Mouse (Mus musculus): ENCODE measurements around the gene Ctrb1. TPM values are rescaled to one million over a fixed set of nuclear protein-coding genes. Genes with fewer than 3 reads are reported as not detected.
"Not testable (repeated sequence)": the region's sequence is repeated elsewhere in the genome, so short reads cannot be mapped to it uniquely, and the experiment has no call there.

Ctrb1 gene
- total RNA-seq, 2 experiments from 2014 or later: not detected

- intact Hi-C loops (cut with DNase I): loop anchor here (5.0 kb wide), 1 partner anchor 107 kb away; the partner anchor contains the start of gene Znrf1
- not testable (repeated sequence) for DNase-seq (ENCODE audit: extremely low spot score in 1 of 2, low spot score in 2 of 2)
Measured at GRCm38 (mm10) chr8:111644286-111645051, 46.3 kb downstream of the Ctrb1 start.

DNA sequence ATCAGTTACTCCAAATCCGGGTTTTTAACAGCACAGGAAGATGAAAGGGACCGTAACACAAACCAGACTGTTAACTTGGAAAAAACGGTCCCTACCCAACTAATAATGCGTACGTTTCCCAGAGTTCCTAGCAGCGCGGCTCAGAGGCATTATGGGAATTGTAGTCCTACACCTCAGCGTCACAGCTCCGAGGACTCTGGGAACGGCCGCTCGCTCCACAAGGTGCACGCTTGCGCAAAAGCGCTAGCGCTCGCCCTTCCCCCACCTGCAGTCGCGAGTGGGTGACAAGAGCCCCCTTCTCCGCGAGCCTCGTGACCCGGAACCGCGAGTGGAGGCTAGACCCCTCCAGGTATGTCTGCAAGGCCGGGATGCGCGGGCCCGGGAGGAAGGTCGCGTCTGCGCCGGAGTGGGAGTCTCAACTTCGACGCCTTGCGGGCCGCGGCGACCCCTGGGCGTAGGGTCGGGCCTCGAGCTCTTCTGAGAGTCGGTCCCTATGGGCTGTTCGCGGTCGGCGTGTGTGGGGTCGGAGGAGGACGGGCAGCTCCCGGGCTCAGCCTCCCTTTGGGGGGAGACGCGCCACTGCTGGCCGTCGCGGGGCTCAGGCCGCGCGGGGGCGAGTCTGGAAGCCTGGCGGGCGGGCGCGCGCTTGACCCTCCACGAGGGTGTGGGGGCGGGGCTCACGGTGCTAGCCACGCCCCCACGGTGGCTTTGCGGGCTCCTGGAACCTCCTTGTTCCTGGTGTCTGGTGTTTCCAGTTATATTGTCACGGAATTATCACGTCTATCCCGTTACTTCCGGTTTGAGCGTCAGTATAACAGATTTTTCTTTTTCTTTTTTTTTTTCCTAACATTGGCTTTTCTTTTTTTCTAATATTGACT, 47.3 kb downstream of the Ctrb1 start, which contains the start of gene Zfp1:
Zfp1 (plus strand) TSS at position 138 of the 878 bp plus-strand sequence.
- DNase-seq (ENCODE audit: extremely low spot score in 1 of 2, low spot score in 2 of 2): peak; percentile 93 to 96
- intact Hi-C loops (cut with DNase I): loop anchor here (5.0 kb wide), 1 partner anchor 106 kb away; the partner anchor contains the start of gene Znrf1

GRCm38 (mm10) chr8:111642939-111643263, 47.9 kb downstream of the Ctrb1 start:
- intact Hi-C loops (cut with DNase I): loop anchor here (5.0 kb wide), 1 partner anchor 106 kb away; the partner anchor contains the start of gene Znrf1
- no peak for DNase-seq (ENCODE audit: extremely low spot score in 1 of 2, low spot score in 2 of 2)

DNA sequence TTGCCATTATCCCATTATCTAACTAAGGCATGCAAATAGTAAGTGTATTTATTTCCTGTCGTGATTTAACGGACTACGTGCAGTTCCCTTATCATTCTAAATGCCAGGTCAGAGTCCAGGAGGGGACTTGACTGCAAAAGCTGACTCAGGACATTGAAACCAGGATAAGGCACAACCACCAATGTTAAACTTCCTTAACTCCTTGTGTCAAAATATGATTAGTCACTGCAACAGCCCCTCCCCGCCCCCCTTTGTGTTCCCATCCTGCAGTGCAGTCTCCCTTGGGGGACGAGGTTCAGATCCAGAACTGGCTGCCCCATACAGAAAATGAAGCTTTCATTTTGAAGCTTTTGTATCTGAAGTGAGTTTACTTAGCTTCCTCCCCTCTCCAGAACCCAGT, 48.3 kb downstream of the Ctrb1 start:
- intact Hi-C loops (cut with DNase I): loop anchor here (5.0 kb wide), 1 partner anchor 105 kb away; the partner anchor contains the start of gene Znrf1
- peak in 1 of 2 experiments; percentile 54 for DNase-seq (ENCODE audit: extremely low spot score in 1 of 2, low spot score in 2 of 2)

- DNase-seq (ENCODE audit: extremely low spot score in 1 of 2, low spot score in 2 of 2): no peak
- intact Hi-C loops (cut with DNase I): loop anchor here (5.0 kb wide), 1 partner anchor 104 kb away; the partner anchor contains the start of gene Znrf1
Measured at GRCm38 (mm10) chr8:111641064-111641463, 49.7 kb downstream of the Ctrb1 start.

GRCm38 (mm10) chr8:111638086-111638485, 52.7 kb downstream of the Ctrb1 start:
- intact Hi-C loops (cut with DNase I): no loop called here
- DNase-seq (ENCODE audit: extremely low spot score in 1 of 2, low spot score in 2 of 2): no peak

Small RNA genes lying within 50 kb of the gene (microRNA-seq; reads per million reads assigned to microRNA genes)
- not detected for gene Mir7076

Other genes starting within 250 kb of the Ctrb1 start
- 10 to 100 TPM; 21.2 to 22.0 TPM for gene Wdr59, start 168.9 kb downstream of the Ctrb1 start, total RNA-seq (2021)
- gene Znrf1, start 154.9 kb downstream of the Ctrb1 start, total RNA-seq (2021): 100 to 1,000 TPM; 168 to 171 TPM
- gene Ldhd, start 60.6 kb downstream of the Ctrb1 start, total RNA-seq (2021): 1 to 10 TPM; 1.9 to 2.2 TPM
- gene Zfp1, start 47.6 kb downstream of the Ctrb1 start, total RNA-seq (2021): 10 to 100 TPM; 21.9 to 22.7 TPM
- 10 to 100 TPM; 46.6 to 48.1 TPM for gene Bcar1, start 52.8 kb upstream of the Ctrb1 start, total RNA-seq (2021)
- 10 to 100 TPM; 90.6 to 94.9 TPM for gene Cfdp1, start 163.3 kb upstream of the Ctrb1 start, total RNA-seq (2021)
- gene Tmem170, start 185.7 kb upstream of the Ctrb1 start, total RNA-seq (2021): 1 to 10 TPM; 2.6 to 3.1 TPM
- under 1 TPM; 0.67 to 0.86 TPM for gene Chst5, start 219.4 kb upstream of the Ctrb1 start, total RNA-seq (2021)
- 10 to 100 TPM; 10.0 to 10.4 TPM for gene Tmem231, start 242.9 kb upstream of the Ctrb1 start, total RNA-seq (2021)
- gene Gabarapl2, start 249.7 kb upstream of the Ctrb1 start, total RNA-seq (2021): 100 to 1,000 TPM; 206 to 213 TPM

Measured in left cerebral cortex, postnatal 10 days (tissue).